Mouse (Mus musculus) urinary bladder, postnatal 14 days (tissue): ENCODE data around the gene Tmem165.

Experiments used
- DNase-seq: peaks from one replicate; pipeline ENCODE4 v3.0.0; 2021; ENCODE audit warnings: low spot score

The Tmem165 gene

DNA sequence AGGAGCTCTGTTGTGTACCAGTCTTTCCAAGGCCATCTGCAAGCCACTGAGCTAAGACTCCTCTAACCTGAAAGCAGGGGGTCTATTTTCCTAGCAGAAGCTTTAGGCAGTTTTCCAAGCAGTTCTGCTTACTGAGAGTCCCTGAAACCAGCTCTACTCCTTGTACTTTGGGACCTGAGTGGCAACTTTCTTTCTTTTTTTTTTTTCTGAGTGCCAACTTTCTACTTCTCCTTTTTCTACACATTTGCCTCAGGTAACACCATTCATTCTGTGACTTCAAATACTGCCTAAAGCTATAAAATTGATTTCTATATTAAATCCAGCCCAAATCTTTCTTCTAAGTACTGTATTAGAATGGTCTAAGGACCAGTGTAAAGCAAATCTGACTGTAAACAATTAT lies 62.9 kb downstream of the Tmem165 start:
- no peak for DNase-seq

DNA sequence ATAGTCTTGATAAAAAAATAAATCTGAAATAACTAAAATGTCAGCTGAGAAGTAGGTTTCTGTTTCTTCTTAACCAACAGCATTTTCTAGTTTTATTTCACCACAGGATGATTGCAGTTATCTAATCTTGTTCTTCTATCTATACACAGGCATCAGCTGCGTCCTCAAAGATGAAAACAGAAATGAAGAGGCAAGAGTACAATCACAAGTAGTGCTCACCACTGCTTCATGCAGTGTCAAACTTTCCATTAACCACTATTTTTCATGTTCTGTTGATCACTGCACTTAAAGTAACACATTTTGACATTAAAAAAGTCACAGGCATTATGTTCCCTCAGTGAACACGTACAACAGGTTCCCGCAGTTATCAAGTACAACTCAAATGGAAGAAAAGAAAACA lies 67.3 kb downstream of the Tmem165 start:
- DNase-seq = no peak
